Mouse (Mus musculus) mature B cell (primary cell): ENCODE results near the gene Rbmxl2.

ENCODE experiments used
- in situ Hi-C: fragments of 300-500 bp; cut with MboI; formaldehyde crosslinking; loops from 2 replicates; pipeline ENCODE4 v1.14.3; 2019

Gene Rbmxl2

DNA sequence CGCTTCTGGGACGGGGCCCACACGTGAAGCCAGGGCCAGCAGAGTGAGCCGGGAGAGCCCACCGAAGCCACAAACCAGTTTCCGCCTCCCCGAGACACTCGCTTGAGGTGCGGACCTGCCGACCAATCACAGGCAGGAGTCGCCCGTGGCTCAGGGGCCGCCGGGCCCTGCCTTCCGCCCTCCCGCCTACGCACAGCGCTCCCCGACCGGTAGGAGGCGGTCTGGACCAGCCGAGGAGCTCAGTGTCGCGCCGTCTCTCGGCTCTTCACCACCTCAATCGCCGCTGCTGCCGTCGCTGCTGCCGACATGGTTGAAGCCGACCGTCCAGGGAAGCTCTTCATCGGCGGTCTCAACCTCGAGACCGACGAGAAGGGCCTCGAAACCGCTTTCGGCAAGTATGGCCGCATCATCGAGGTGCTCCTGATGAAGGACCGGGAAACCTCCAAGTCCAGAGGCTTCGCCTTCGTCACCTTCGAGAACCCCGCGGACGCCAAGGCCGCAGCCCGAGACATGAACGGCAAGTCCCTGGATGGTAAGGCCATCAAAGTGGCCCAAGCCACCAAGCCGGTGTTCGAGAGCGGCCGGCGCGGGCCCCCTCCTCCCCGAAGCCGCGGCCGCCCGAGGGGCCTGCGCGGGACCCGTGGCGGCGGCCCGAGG, at the start of gene Rbmxl2:
Gene Rbmxl2, plus strand, starts transcription at position 242 of the 657 bp plus-strand sequence.
- in situ Hi-C loops, result no loop called here

DNA sequence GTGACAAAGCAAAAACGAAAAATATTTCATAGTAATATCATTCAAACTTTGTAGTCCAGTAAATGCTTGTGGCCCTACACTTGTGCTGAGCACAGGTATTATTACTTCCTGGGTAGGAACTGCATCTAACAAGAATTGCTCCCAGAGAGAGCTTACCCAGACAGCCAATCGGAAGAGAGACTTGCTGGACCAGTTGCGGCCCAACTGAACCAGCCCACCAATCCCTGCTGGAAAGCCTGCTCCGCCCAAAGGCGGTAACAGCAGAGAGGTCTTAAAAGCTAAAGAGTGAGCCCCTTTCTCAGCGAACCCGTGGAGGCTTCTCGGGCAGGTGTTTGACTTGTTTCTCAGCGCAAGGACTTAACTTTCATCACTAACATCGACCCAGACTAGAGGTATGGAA, 42.6 kb upstream of the Rbmxl2 start, which contains the start of gene Nlrp14:
Gene Nlrp14, plus strand, starts transcription at position 301 of the 400 bp plus-strand sequence.
- in situ Hi-C loops, result no loop called here

DNA sequence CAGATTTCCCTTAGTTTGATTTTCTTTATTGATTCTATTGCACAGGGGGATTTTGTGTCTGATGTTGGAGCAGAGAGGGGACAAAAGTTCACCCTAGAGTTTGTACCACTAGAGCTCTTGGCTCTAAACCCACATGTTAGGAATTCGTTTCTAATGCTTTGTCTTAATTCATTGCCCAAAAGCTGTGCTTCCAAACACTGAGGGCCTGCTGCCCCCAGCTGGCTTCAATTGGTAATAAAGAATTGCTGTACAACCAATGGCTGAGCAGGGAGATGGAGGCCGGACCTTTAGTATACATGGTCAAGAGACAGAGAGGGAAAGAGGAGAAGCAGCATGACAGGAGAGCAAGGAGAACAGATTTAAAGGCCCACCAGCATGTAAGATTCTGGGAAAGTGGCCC, 28.8 kb upstream of the Rbmxl2 start:
- in situ Hi-C loops, result no loop called here

DNA sequence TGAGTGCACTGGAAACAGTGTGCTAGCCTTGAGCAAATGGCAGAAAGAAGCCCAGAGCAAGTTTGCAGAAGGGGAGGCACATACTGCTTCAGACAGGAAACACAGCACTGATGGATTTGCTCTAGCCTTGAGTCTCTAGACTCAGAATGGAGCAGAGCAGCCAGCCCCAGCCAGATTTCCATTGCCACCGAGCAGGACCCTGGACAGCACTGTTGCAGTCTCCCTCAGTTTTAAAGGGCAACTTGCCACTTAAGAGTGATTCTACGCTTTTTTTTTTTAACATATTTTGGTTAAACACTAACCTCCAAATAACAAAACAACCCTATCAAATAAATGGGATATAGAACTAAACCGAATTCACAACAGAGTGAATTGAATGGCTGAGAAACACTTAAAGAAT, 7.4 kb upstream of the Rbmxl2 start:
- in situ Hi-C loops, result no loop called here

DNA sequence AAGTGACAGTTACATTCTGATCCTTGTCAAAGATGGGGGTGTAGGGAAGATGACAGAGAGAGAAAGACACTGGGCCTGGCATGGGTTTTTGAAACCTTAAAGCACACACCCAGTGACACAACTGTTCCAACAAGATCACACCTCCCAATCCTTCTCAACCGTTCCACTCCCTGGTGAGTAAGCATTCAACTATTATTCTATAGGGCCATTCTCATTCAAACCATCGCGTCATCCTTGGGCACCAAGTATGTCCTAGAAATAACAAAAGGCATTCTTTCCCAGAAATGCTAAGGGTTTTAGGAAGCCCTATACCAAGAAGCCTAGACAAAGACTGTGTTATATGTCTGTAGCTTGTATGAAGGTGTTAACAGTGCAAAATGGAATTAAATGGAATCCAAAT, 1.4 kb upstream of the Rbmxl2 start:
- in situ Hi-C loops, result no loop called here

DNA sequence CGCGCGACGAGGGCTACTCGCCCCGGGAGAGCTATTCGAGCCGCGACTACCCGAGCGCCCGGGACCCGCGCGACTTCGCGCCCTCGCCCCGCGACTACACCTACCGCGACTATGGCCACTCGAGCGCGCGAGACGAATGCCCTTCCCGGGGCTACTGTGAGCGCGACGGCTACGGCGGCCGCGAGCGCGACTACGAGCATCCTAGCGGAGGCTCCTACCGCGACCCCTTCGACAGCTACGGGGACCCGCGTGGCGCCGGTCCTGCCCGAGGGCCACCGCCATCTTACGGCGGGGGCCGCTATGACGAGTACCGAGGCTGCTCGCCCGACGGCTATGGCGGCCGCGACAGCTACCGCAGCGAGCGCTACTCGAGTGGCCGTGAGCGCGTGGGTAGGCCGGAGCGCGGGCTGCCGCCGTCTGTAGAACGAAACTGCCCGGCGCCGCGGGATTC, 906 bp downstream of the Rbmxl2 start:
- in situ Hi-C loops, result no loop called here

DNA sequence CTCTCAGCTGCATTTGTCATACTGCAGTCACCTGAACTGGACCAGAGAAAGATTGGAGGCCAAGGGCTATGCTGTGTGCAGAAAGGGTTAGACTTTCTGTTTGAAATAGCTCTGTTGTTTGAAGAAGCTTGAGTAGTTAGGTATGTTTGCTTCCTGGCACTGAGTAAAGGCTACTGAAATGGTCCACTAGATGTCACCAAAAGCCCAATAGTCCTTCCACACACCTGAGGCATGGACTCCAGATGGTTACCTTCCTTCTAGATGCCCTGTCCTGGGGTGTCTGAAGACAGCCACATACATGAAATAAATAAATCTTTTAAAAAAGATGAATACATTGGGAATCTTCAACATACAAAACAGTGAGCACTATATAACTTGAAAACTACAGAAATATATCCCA, 6.5 kb downstream of the Rbmxl2 start:
- in situ Hi-C loops, result no loop called here

DNA sequence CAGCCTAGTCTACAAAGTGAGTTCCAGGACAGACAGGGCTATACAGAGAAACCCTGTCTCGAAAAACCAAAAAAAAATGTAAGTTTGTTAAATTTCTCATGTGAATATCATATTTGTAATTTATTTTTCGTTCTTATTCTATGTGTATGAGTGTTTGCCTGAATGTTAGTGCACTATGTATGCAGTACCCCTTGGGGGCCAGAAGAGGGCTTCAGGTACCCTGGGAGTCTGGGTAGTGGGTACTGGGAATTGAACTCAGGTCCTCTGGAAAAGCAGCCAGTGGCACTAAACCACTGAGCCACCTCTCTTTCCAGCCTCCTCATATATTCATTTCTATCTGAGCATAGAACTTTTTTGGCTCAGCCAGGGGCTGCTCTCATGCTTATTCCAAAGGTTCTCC, 7.6 kb downstream of the Rbmxl2 start:
- in situ Hi-C loops, result no loop called here

DNA sequence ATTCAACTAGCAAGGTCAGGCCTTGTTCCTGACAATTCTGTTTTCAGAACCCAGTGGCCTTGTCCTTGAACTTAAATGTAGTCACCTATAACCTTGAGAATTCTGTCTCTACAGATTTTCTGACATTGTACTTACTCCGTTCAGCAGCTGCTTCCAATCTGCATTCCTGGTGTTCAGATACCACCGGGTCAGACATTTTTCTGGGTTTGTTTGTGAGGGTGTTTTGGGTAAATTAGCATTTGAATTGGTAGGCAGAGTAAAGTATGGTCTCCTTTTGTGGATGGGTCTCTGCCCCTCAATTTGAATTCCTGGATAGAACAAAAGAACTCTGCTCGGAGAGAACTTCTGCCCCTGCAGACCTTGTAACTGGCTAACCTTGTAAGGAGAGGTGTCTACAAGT, 27.6 kb downstream of the Rbmxl2 start:
- in situ Hi-C loops, result no loop called here

DNA sequence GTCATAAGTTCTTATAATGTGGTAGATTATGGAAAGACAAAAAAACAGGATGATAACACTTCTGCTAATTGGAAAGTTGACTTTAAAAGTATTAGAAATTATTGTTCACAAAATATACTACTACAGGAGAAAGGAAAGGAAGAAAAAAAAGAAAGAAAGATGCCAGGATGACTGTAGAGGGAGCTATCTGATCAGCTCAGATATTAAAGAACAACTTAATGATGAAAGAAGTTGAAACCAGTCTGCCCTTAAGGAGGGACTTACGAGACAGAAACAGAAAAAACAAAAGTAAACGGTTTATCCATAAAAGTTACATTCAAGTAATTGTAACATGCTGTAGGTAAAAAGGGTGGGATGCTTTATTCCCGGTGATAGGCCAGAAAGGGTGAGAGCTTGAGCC, 28.3 kb downstream of the Rbmxl2 start:
- in situ Hi-C loops, result no loop called here

DNA sequence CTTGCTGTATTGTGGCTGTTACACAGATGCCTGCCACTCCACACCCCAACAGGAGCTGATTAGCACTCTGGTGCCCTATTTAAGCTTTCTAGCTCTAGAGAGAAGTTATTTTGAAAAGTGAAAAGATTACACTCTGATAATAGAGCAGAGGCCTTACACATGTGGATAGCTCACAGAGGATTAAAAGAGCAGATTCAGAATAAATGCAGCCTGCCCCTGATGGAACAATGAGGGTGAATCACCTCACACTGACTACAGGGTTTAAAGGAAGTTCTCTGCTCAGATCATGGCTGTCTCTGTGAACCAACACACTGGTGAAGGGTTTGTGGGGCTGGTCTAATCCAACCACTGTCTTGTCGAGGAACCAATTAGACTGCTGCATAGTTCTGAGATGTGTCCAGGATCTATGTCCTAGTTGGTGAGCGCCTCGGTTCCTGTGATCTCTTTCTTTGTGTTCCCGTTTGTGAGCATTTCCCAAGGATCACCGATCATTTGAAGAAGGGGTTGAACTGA, 32.2 kb downstream of the Rbmxl2 start:
- in situ Hi-C loops, result no loop called here

DNA sequence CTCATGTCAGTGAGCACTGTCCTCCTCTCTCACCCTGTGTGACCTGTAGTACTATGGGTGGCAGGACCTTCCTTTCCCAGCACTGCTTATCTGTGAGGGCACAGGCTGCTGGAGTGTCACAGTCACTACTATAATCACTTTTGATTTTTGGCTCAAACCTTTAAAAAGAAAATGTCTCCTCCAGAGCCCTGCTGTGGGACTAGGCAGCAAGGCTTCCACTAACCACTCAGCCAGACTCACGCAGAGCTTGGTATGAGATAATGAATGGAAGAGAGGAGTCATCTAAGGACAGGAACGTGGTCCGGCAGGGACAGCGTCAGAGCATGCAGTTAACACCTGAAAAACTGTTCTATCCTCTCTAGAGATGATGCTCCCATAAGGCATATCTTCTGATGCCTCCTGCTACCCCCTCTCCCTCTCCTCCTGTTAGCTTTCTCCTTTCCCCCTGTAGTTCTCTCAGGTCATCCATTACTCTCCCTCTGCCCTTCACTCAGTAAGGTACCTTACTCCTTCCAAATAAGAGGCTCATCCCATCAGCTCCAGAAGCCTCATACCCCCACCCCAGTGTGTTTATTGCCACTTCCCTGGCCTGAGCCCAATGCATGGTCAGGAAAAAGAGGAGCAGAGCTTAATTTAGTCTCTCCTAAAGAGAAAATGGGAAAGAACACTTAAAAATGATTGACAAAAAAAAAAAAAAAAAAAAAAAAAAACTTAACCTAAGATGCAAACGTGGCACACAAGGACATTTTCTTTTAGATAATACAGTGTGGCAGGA, 41.2 kb downstream of the Rbmxl2 start:
- in situ Hi-C loops, result no loop called here

DNA sequence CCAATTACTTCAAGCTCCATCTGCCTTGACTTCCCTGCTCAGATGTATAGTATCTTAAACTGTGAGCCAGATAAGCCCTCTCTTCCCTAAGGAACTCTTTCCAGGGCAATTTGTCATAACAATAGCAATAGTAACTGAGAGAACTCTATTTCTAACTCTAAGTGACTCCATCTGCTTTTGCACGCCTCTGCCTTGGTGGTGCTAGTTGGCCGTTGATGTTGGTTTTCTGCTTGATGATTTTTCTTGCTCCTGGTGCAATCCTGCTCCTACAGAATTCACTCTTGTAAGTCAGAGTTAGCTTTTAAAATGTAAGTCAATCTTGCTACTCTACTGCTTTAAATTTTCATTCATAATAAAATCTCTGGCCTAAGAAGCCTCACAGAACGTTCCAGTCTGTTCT, 44.1 kb downstream of the Rbmxl2 start:
- in situ Hi-C loops, result no loop called here

DNA sequence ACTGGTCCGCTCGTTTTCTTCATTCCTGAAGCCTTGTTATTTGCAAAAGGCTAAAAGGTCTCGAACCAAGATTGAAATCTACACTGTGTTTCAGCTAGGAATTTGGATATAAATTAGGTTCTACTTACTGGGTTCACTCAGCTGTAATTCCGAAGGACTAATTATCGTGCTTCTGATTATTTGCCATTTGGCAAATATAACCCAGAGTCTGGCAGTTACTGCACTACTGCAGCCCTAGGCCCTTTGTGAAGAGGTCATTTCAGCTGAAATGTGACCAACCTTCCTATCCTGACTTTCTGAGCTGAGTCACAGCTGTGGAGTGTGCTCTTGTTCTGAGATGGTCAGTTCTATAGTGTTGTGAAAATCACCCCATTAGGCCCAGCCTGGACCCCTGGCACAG, 50.7 kb downstream of the Rbmxl2 start:
- in situ Hi-C loops, result no loop called here
